Mouse (Mus musculus) limb, embryonic 14.5 days (tissue): ENCODE results near the gene Ston2. TPM values are rescaled to one million over a fixed set of nuclear protein-coding genes. Genes with fewer than 3 reads are reported as not detected.
A peak's percentile ranks its signal among the peaks of the same experiment; 100 is the strongest.

Experiments used
- ATAC-seq: fragments of 200-750 bp; cut with Nextera tagmentation; 2 replicates; pipeline ENCODE4 v1.8.0; 2017; ENCODE audit warnings: low read depth, moderate number of reproducible peaks, moderate TSS enrichment; ENCODE audit not compliant: low FRiP score
- DNase-seq: peaks from one replicate; pipeline ENCODE4 v3.0.0-alpha.2; 2015; ENCODE audit warnings: low spot score
- H3K27ac ChIP-seq: fragments of 300-500 bp; sonication (generic); replicated peaks from 2 replicates; pipeline ENCODE4 v1.5.1; 2014; ENCODE audit warnings: low read depth, mild to moderate bottlenecking, low read length, moderate library complexity, mixed read lengths
- H3K27me3 ChIP-seq: fragments of 300-500 bp; sonication (generic); 2 replicates; pipeline ENCODE4 v1.6.1; 2014; ENCODE audit warnings: low read length, mixed read lengths; ENCODE audit not compliant: control insufficient read depth, insufficient read depth
- H3K36me3 ChIP-seq: fragments of 300-500 bp; sonication (generic); 2 replicates; pipeline ENCODE4 v1.6.1; 2014; ENCODE audit warnings: mild to moderate bottlenecking, low read length, moderate library complexity, mixed read lengths; ENCODE audit not compliant: control insufficient read depth, insufficient read depth
- H3K4me1 ChIP-seq: fragments of 300-500 bp; sonication (generic); 2 replicates; pipeline ENCODE4 v1.6.1; 2014; ENCODE audit warnings: antibody characterized with exemption, low read length, mixed read lengths; ENCODE audit not compliant: control insufficient read depth, insufficient read depth
- H3K4me2 ChIP-seq: fragments of 300-500 bp; sonication (generic); replicated peaks from 2 replicates; pipeline ENCODE4 v1.6.1; 2014; ENCODE audit warnings: low read depth, mild to moderate bottlenecking, low read length, moderate library complexity; ENCODE audit not compliant: severe bottlenecking
- H3K4me3 ChIP-seq: fragments of 300-500 bp; sonication (generic); replicated peaks from 2 replicates; pipeline ENCODE4 v1.5.1; 2014; ENCODE audit warnings: low read length
- H3K9ac ChIP-seq: fragments of 300-500 bp; sonication (generic); 2 replicates; pipeline ENCODE4 v1.6.1; 2014; ENCODE audit warnings: mild to moderate bottlenecking, low read depth, low read length, moderate library complexity; ENCODE audit not compliant: severe bottlenecking
- H3K9me3 ChIP-seq: fragments of 300-500 bp; sonication (generic); 2 replicates; pipeline ENCODE4 v1.6.1; 2016; ENCODE audit warnings: low read length; ENCODE audit not compliant: control insufficient read depth
- POLR2A ChIP-seq: fragments of 200-500 bp; IDR thresholded peaks from 2 replicates; pipeline ENCODE4 v1.8.0; 2012; ENCODE audit warnings: inconsistent platforms, mild to moderate bottlenecking, moderate library complexity, borderline replicate concordance; ENCODE audit not compliant: insufficient read depth, insufficient read length; ENCODE audit errors: extremely low read depth
- WGBS: fragments of 180-500 bp; shearing (Covaris S2); extraction: QIAGEN DNeasy Blood & Tissue Kit; methylation state at CpG from one replicate; pipeline ENCODE4 v1.1.7; 2014; 5-methylcytosine and 5-hydroxymethylcytosine counted together
- polyA plus RNA-seq, 2 experiments: library from polyadenylated mRNA; depleted of rRNA in 1 of 2; stranded (reverse) in 1 of 2; unstranded in 1 of 2; fragments of >200 nt; fragmentation: Nextera tagmentation in 1 of 2; extraction: Ambion mirVana in 1 of 2; gene quantifications; 2 replicates each; pipeline versions ENCODE4 v1.2.1 to v1.2.3; 2012 to 2014

Ston2 gene
- polyA plus RNA-seq, 2 experiments, result 9.6 to 9.9 TPM

DNA sequence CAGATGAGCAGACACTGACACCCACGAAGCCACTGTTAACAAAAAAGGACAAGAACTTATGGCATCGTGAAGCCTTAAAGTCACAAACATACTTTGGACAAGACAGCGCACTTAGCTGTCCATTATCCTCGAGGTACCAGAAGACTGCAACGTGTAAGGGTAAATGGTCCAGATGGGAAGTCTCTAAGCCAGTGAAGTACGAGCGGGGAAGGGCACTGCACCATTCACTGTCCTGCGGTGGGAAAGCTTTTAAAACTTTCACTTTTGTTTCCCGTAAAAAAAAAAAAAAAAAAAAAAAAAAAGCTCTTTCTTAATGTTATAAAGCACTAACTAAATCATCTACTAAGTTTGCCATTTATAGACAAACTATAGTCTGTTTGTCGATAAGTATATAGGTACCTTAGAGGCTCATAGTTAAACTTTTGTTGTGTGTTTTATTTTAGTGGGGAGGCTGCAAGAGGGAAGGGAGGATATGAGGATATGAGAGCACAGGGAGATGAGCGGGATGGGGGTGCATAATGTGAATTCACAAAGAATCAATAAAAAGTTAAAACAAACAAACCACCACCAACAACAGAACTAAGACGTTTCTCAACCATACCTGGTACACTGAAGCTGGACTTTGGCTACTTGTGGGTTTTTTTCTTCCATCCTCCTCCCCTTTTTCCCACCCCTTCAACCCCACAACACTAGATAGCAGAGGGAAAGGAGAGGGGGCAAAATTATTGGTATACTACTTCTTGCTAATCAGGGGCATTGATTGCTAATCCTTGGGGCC is 127.4 kb downstream of the Ston2 start:
- no peak overlapping the region for H3K9ac ChIP-seq
- H3K27ac ChIP-seq, result no peak overlapping the region
- no peaks in the 10 kb centered on the region for H3K4me1 ChIP-seq
- ATAC-seq (no peak), DNase-seq (no peak)
- no peaks in the 10 kb centered on the region for H3K36me3 ChIP-seq
- H3K9me3 ChIP-seq, result no peaks in the 10 kb centered on the region
- no peak for TF ChIP-seq POLR2A
- 78% methylated on average over 12 of the region's 12 CpGs for WGBS
- H3K4me2 ChIP-seq, result no peak overlapping the region
- no peaks in the 10 kb centered on the region for H3K27me3 ChIP-seq
- H3K4me3 ChIP-seq, result no peak overlapping the region

DNA sequence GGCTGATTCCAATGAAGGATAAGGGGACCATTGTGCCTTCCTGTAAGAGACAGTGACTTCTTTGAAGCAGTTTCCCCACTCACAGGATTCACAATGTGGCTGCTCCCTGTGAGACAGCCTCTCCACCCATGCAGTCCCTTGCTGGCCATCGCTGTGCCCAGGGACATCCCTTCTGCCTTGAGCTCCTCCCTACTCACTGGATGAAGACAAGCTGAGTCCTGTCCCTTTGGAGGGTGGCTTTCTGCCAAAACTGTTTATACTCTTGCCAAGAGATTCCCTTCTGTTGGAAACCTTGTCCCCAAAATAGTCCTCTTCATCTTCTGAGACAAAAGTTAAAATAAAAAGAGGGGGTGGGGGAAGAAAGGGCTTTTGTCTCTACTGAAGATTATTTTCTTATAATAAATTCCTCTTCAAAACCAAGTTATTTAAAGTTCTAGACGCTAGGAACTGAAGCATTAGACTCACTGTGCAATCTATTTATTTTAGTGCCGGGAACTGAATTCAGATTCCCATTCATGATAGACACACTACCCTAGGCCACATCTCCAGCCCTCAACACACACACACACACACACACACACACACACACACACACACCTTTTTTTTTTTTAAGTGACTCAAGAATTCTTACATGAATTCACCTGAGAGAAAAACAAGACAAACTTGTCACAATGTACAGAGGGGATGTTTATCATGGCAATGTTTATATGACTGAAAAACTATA is 133.6 kb downstream of the Ston2 start:
- Histone ChIP-seq H3K9me3 (no peaks in the 10 kb centered on the region), H3K4me3 (no peak overlapping the region), H3K27ac (no peak overlapping the region), H3K36me3 (no peaks in the 10 kb centered on the region), H3K27me3 (no peaks in the 10 kb centered on the region), H3K4me1 (no peaks in the 10 kb centered on the region), H3K4me2 (no peak overlapping the region), H3K9ac (no peak overlapping the region)
- DNase-seq, result peak; percentile 43
- ATAC-seq, result no peak
- TF ChIP-seq POLR2A, result no peak
- WGBS, result 79% methylated on average over 3 of the region's 3 CpGs

GRCm38 (mm10) chr12:91648426-91648825 is 139.8 kb downstream of the Ston2 start:
- Histone ChIP-seq H3K27ac (no peak overlapping the region), H3K4me1 (no peaks in the 10 kb centered on the region), H3K27me3 (no peaks in the 10 kb centered on the region), H3K4me3 (no peak overlapping the region), H3K9me3 (no peaks in the 10 kb centered on the region), H3K4me2 (no peak overlapping the region), H3K36me3 (peaks cover 12% of the 10 kb centered on the region; the same call in 1 of the 2 replicates), H3K9ac (no peak overlapping the region)
- ATAC-seq (no peak), DNase-seq (no peak)
- 93% methylated on average over 17 of the region's 17 CpGs for WGBS
- no peak for TF ChIP-seq POLR2A

DNA sequence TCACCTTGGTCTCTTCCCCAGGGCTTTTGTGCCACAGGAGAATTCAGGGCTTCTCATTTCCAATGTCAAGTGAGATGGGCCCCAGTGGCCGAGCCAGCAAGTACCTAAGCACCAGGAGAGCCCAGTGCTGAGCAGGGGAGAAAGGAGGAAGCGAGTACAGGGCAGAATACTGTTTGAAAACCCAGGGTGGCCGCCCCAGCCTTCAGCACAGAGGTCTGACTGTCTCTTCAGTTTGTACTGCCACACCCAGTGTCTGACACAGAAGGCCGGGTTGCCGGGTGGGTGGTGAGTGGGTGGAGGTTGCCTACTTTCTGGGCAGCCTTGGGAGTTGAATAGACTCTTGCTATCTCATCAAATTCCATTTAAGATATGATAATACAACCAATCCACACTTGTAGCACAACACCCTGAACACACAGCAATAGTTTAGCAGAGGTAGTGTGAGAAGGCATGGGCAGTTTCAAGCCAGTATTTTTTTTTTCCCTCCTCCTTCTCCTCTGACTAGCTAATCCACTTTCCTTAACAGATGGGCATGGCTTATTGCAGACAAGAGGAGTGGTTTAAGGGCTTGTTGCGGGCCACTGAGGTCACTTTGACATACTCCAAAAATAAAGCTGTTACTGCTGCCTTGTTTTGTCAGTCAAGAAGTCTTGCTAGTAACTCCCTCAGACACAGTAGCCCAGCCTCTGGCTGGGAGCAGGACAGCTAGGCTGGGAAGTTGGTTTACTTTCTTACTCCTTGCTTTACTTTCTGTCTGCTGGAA is 142.6 kb downstream of the Ston2 start:
- Histone ChIP-seq H3K4me3 (no peak overlapping the region), H3K9me3 (no peaks in the 10 kb centered on the region), H3K27me3 (no peaks in the 10 kb centered on the region), H3K9ac (no peak overlapping the region), H3K27ac (no peak overlapping the region), H3K4me1 (peaks cover 7% of the 10 kb centered on the region), H3K36me3 (peaks cover 12% of the 10 kb centered on the region; the same call in 1 of the 2 replicates), H3K4me2 (no peak overlapping the region)
- no peak for TF ChIP-seq POLR2A
- 87% methylated on average over 6 of the region's 6 CpGs for WGBS
- ATAC-seq (no peak), DNase-seq (no peak)

GRCm38 (mm10) chr12:91643221-91643620 is 145.0 kb downstream of the Ston2 start:
- Histone ChIP-seq H3K4me2 (no peak overlapping the region), H3K27ac (no peak overlapping the region), H3K4me1 (peaks cover 7% of the 10 kb centered on the region), H3K36me3 (peaks cover 10% of the 10 kb centered on the region; the same call in 1 of the 2 replicates), H3K4me3 (no peak overlapping the region), H3K27me3 (no peaks in the 10 kb centered on the region), H3K9ac (no peak overlapping the region), H3K9me3 (no peaks in the 10 kb centered on the region)
- no peak for TF ChIP-seq POLR2A
- DNase-seq (no peak), ATAC-seq (no peak)
- 83% methylated on average over 7 of the region's 7 CpGs for WGBS
